Mouse (Mus musculus): Measurements from ENCODE around the gene Abca5. TPM values are rescaled to one million over a fixed set of nuclear protein-coding genes. Genes with fewer than 3 reads are reported as not detected.

The Abca5 gene
- polyA plus RNA-seq, 1 experiment from 2014 or later: 11.2 TPM

- WGBS: 76% methylated on average over 6 of the region's 6 CpGs
Measured at GRCm38 (mm10) chr11:110330093-110330492, 7.4 kb downstream of the Abca5 start.

GRCm38 (mm10) chr11:110322266-110322665, 15.2 kb downstream of the Abca5 start:
- 44% methylated on average over 8 of the region's 8 CpGs for WGBS
- H3K4me3 ChIP-seq (ENCODE audit: low read length): no peak overlapping the region
- H3K27me3 ChIP-seq (replicated peaks; ENCODE audit: control insufficient read depth, insufficient read depth, low read length): no peaks in the 10 kb centered on the region
- H3K4me1 ChIP-seq (ENCODE audit: control insufficient read depth, insufficient read depth, low read depth, low read length): no peaks in the 10 kb centered on the region
- peaks cover 6% of the 10 kb centered on the region for H3K36me3 ChIP-seq (ENCODE audit: control insufficient read depth, insufficient read depth, low read length)
- H3K27ac ChIP-seq (ENCODE audit: low read depth, low read length): no peak overlapping the region
- no peak overlapping the region for H3K4me2 ChIP-seq (ENCODE audit: low read length)
- H3K9me3 ChIP-seq (ENCODE audit: control insufficient read depth, low read length): no peaks in the 10 kb centered on the region
- no peak for ATAC-seq
- H3K9ac ChIP-seq (ENCODE audit: low read depth, low read length): no peak overlapping the region

More at GRCm38 (mm10) chr11:110330093-110330492, 7.4 kb downstream of the Abca5 start:
- Histone ChIP-seq H3K4me1 (ENCODE audit: control insufficient read depth, insufficient read depth, low read depth, low read length) (peaks cover 5% of the 10 kb centered on the region), H3K36me3 (ENCODE audit: control insufficient read depth, insufficient read depth, low read length) (no peaks in the 10 kb centered on the region), H3K9ac (ENCODE audit: low read depth, low read length) (no peak overlapping the region), H3K9me3 (ENCODE audit: control insufficient read depth, low read length) (no peaks in the 10 kb centered on the region), H3K4me3 (ENCODE audit: low read length) (no peak overlapping the region), H3K27me3 (replicated peaks; ENCODE audit: control insufficient read depth, insufficient read depth, low read length) (no peaks in the 10 kb centered on the region), H3K27ac (ENCODE audit: low read depth, low read length) (no peak overlapping the region), H3K4me2 (ENCODE audit: low read length) (no peak overlapping the region)
- no peak for ATAC-seq

GRCm38 (mm10) chr11:110306475-110307168, 30.9 kb downstream of the Abca5 start:
- Histone ChIP-seq H3K4me2 (ENCODE audit: low read length) (no peak overlapping the region), H3K36me3 (ENCODE audit: control insufficient read depth, insufficient read depth, low read length) (0 out of 2 replicates have a peak, but pooled peaks cover 2% of the 10 kb centered on the region), H3K9me3 (ENCODE audit: control insufficient read depth, low read length) (no peaks in the 10 kb centered on the region), H3K27ac (ENCODE audit: low read depth, low read length) (no peak overlapping the region), H3K9ac (ENCODE audit: low read depth, low read length) (no peak overlapping the region), H3K27me3 (replicated peaks; ENCODE audit: control insufficient read depth, insufficient read depth, low read length) (no peaks in the 10 kb centered on the region), H3K4me3 (ENCODE audit: low read length) (no peak overlapping the region), H3K4me1 (ENCODE audit: control insufficient read depth, insufficient read depth, low read depth, low read length) (no peaks in the 10 kb centered on the region)
- no peak for ATAC-seq
- 88% methylated on average over 12 of the region's 12 CpGs for WGBS

- Histone ChIP-seq H3K9ac (ENCODE audit: low read depth, low read length) (no peak overlapping the region), H3K9me3 (ENCODE audit: control insufficient read depth, low read length) (no peaks in the 10 kb centered on the region), H3K4me2 (ENCODE audit: low read length) (no peak overlapping the region), H3K27me3 (replicated peaks; ENCODE audit: control insufficient read depth, insufficient read depth, low read length) (no peaks in the 10 kb centered on the region), H3K4me3 (ENCODE audit: low read length) (no peak overlapping the region), H3K4me1 (ENCODE audit: control insufficient read depth, insufficient read depth, low read depth, low read length) (no peaks in the 10 kb centered on the region), H3K27ac (ENCODE audit: low read depth, low read length) (no peak overlapping the region), H3K36me3 (ENCODE audit: control insufficient read depth, insufficient read depth, low read length) (0 out of 2 replicates have a peak, but pooled peaks cover 5% of the 10 kb centered on the region)
- 37% methylated on average over 3 of the region's 3 CpGs for WGBS
- no peak for ATAC-seq
Measured at GRCm38 (mm10) chr11:110303411-110303810, 34.1 kb downstream of the Abca5 start.

- 84% methylated on average over 13 of the region's 13 CpGs for WGBS
Measured at GRCm38 (mm10) chr11:110297917-110298533, 39.5 kb downstream of the Abca5 start.

GRCm38 (mm10) chr11:110290586-110290985, 46.9 kb downstream of the Abca5 start:
- H3K27me3 ChIP-seq (replicated peaks; ENCODE audit: control insufficient read depth, insufficient read depth, low read length): no peaks in the 10 kb centered on the region
- H3K4me2 ChIP-seq (ENCODE audit: low read length): no peak overlapping the region
- H3K9ac ChIP-seq (ENCODE audit: low read depth, low read length): no peak overlapping the region
- H3K9me3 ChIP-seq (ENCODE audit: control insufficient read depth, low read length): no peaks in the 10 kb centered on the region
- peaks cover 13% of the 10 kb centered on the region for H3K36me3 ChIP-seq (ENCODE audit: control insufficient read depth, insufficient read depth, low read length)
- no peak overlapping the region for H3K4me3 ChIP-seq (ENCODE audit: low read length)
- 85% methylated on average over 2 of the region's 2 CpGs for WGBS
- no peak for ATAC-seq
- no peak overlapping the region for H3K27ac ChIP-seq (ENCODE audit: low read depth, low read length)
- no peaks in the 10 kb centered on the region for H3K4me1 ChIP-seq (ENCODE audit: control insufficient read depth, insufficient read depth, low read depth, low read length)

More at GRCm38 (mm10) chr11:110297917-110298533, 39.5 kb downstream of the Abca5 start:
- Histone ChIP-seq H3K4me3 (ENCODE audit: low read length) (no peak overlapping the region), H3K27me3 (replicated peaks; ENCODE audit: control insufficient read depth, insufficient read depth, low read length) (no peaks in the 10 kb centered on the region), H3K4me2 (ENCODE audit: low read length) (no peak overlapping the region), H3K27ac (ENCODE audit: low read depth, low read length) (no peak overlapping the region), H3K36me3 (ENCODE audit: control insufficient read depth, insufficient read depth, low read length) (0 out of 2 replicates have a peak, but pooled peaks cover 5% of the 10 kb centered on the region), H3K4me1 (ENCODE audit: control insufficient read depth, insufficient read depth, low read depth, low read length) (no peaks in the 10 kb centered on the region), H3K9ac (ENCODE audit: low read depth, low read length) (no peak overlapping the region), H3K9me3 (ENCODE audit: control insufficient read depth, low read length) (no peaks in the 10 kb centered on the region)
- no peak for ATAC-seq

GRCm38 (mm10) chr11:110288423-110288822, 49.1 kb downstream of the Abca5 start:
- Histone ChIP-seq H3K4me2 (ENCODE audit: low read length) (no peak overlapping the region), H3K4me3 (ENCODE audit: low read length) (no peak overlapping the region), H3K9ac (ENCODE audit: low read depth, low read length) (no peak overlapping the region), H3K9me3 (ENCODE audit: control insufficient read depth, low read length) (no peaks in the 10 kb centered on the region), H3K4me1 (ENCODE audit: control insufficient read depth, insufficient read depth, low read depth, low read length) (no peaks in the 10 kb centered on the region), H3K27me3 (replicated peaks; ENCODE audit: control insufficient read depth, insufficient read depth, low read length) (no peaks in the 10 kb centered on the region), H3K27ac (ENCODE audit: low read depth, low read length) (no peak overlapping the region), H3K36me3 (ENCODE audit: control insufficient read depth, insufficient read depth, low read length) (peaks cover 13% of the 10 kb centered on the region)
- ATAC-seq: no peak
- 87% methylated on average over 3 of the region's 3 CpGs for WGBS

- ATAC-seq: no peak
- Histone ChIP-seq H3K4me1 (ENCODE audit: control insufficient read depth, insufficient read depth, low read depth, low read length) (no peaks in the 10 kb centered on the region), H3K9ac (ENCODE audit: low read depth, low read length) (no peak overlapping the region), H3K36me3 (ENCODE audit: control insufficient read depth, insufficient read depth, low read length) (peaks cover 13% of the 10 kb centered on the region), H3K27ac (ENCODE audit: low read depth, low read length) (no peak overlapping the region), H3K9me3 (ENCODE audit: control insufficient read depth, low read length) (no peaks in the 10 kb centered on the region), H3K27me3 (replicated peaks; ENCODE audit: control insufficient read depth, insufficient read depth, low read length) (no peaks in the 10 kb centered on the region), H3K4me3 (ENCODE audit: low read length) (no peak overlapping the region), H3K4me2 (ENCODE audit: low read length) (no peak overlapping the region)
- 67% methylated on average over 9 of the region's 9 CpGs for WGBS
Measured at GRCm38 (mm10) chr11:110287694-110288093, 49.8 kb downstream of the Abca5 start.

- no peak overlapping the region for H3K27ac ChIP-seq (ENCODE audit: low read depth, low read length)
- no peaks in the 10 kb centered on the region for H3K27me3 ChIP-seq (replicated peaks; ENCODE audit: control insufficient read depth, insufficient read depth, low read length)
- no peaks in the 10 kb centered on the region for H3K4me1 ChIP-seq (ENCODE audit: control insufficient read depth, insufficient read depth, low read depth, low read length)
- no peak overlapping the region for H3K4me3 ChIP-seq (ENCODE audit: low read length)
- no peaks in the 10 kb centered on the region for H3K9me3 ChIP-seq (ENCODE audit: control insufficient read depth, low read length)
- no peak overlapping the region for H3K4me2 ChIP-seq (ENCODE audit: low read length)
- WGBS: 90% methylated on average over 3 of the region's 3 CpGs
- ATAC-seq: no peak
- no peak overlapping the region for H3K9ac ChIP-seq (ENCODE audit: low read depth, low read length)
- peaks cover 7% of the 10 kb centered on the region for H3K36me3 ChIP-seq (ENCODE audit: control insufficient read depth, insufficient read depth, low read length)
Measured at GRCm38 (mm10) chr11:110286331-110286730, 51.2 kb downstream of the Abca5 start.
